Mouse (Mus musculus): ENCODE measurements around the gene Dclk1. TPM values are rescaled to one million over a fixed set of nuclear protein-coding genes. Genes with fewer than 3 reads are reported as not detected.

Gene Dclk1
- polyA plus RNA-seq, 1 experiment = 319 TPM

- DNase-seq (ENCODE audit: extremely low spot score in 1 of 2, low spot score in 1 of 2) = peak in 1 of 2 experiments; percentile 11
Measured at GRCm38 (mm10) chr3:55532175-55532973, 290.2 kb downstream of the Dclk1 start.

- DNase-seq (ENCODE audit: extremely low spot score in 1 of 2, low spot score in 1 of 2) = no peak
Measured at GRCm38 (mm10) chr3:55535591-55536200, 293.5 kb downstream of the Dclk1 start.

DNA sequence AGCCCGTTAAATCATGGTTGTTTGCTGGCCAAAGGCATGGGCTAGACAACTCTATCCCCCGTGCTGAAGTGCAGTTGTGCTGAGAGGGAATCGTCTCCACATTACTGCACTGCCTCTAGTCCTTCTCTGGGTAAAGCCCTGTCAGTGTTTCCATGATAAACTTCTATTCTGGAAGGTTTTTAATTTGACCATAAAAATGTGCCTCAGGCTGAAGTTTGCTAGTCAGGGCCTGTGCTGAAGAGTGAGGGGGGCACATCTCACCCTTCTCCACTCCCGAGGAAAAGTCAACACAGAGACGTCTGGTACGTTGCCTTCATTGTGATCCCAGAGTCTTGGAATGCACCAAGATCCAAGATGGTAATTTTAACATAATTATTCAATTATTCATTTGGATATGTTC, 294.7 kb downstream of the Dclk1 start:
- DNase-seq (ENCODE audit: extremely low spot score in 1 of 2, low spot score in 1 of 2) = no peak

GRCm38 (mm10) chr3:55537714-55538113, 295.6 kb downstream of the Dclk1 start:
- DNase-seq (ENCODE audit: extremely low spot score in 1 of 2, low spot score in 1 of 2) = no peak

DNA sequence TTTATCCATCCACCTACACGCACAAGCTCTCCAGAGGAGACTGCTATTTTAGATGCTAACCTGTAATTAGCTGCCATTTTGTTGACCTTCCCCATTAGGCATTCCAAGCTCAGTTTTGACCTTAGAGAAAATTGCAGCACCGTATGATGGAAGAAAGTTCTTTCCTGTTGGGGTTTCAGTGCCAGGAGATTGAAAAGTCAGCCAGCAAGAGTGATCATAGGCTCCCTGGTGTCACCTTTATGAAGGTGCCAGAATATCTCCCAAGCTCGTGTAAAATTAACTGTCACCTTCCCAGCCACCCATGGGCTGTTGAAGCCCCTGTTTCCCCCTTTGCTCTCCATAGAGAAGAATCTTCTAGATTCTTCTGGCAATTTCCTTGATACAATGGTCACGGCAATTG, 297.2 kb downstream of the Dclk1 start:
- peak in 1 of 2 experiments; percentile 23 for DNase-seq (ENCODE audit: extremely low spot score in 1 of 2, low spot score in 1 of 2)

GRCm38 (mm10) chr3:55539811-55540293, 297.7 kb downstream of the Dclk1 start:
- DNase-seq (ENCODE audit: extremely low spot score in 1 of 2, low spot score in 1 of 2) = peak in 1 of 2 experiments; percentile 49

DNA sequence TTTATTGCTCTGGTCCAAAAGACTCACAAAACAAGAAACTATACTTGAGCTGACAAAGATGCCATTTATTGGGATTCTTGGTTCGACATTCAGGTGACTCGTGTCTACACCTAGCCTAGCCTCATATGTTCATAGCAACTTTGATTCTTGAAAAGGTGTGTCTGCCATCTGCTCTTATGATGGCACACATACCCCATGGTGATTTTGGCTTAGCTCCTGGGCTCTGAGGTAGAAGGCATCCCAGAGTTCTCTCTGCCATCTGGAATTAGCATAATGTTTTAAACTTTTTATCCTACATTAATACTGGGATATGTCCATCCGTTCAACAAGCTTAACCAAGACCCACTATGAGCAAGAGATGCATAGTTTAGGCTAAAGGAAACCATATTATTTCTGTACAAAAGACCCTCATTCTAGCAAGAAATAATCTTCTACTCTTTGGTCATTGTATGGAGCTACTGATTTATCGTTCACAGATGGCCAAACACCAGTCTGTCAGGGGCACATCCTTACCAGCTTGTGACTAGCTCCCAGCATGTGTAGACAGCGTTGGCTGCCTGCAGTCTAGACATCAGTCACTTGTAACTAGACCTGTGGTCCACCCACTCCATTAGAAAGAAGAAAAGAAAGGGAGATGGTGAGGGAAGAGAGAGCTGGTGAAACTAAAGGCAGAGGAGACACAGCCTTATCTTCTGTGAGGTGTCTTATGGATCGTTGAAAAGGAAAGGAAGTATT, 298.4 kb downstream of the Dclk1 start:
- DNase-seq (ENCODE audit: extremely low spot score in 1 of 2, low spot score in 1 of 2) = peak in 1 of 2 experiments; percentile 23

GRCm38 (mm10) chr3:55541799-55542198, 299.6 kb downstream of the Dclk1 start:
- DNase-seq (ENCODE audit: extremely low spot score in 1 of 2, low spot score in 1 of 2) = peak in 1 of 2 experiments; percentile 9

DNA sequence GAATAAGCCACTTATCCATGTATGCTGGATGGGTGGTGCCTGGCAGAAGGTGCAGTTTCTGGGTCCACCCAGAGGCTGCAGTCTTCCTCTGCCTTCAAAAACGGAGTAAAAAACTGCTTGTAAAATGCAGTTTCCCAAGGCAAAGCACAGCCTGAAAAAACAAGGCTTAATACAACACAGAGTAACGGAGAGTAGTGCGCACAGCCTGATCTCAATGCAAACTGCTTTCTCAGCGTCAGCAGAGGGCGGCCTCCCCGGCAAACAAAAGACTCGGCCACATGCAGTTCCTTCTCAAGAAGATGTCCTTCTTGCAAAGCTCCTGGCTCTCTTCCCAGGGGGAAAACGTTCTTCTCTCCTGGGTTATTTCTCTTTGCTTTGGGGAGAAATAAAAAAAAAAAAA, 300.1 kb downstream of the Dclk1 start:
- peak in 1 of 2 experiments; percentile 83 for DNase-seq (ENCODE audit: extremely low spot score in 1 of 2, low spot score in 1 of 2)

DNA sequence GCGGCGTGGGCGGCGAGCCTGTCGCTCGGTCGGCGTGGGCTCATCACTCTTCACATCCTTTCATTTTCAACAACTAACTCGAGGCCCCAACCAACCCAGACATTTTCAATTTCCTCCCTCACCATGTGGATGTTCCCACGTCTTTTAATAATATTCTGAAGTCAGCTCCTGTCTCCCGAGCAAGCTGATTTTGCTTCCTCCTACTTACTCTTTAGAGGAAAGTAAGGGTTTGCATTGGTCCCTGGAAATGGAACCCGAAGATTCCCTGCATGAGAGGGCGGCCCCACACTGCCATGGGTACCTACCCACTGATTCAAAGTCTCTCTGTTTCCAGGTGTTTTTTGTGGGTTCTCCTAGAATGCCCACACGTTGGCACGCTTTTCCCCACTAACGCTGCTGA, 300.8 kb downstream of the Dclk1 start:
- peak in 1 of 2 experiments; percentile 71 for DNase-seq (ENCODE audit: extremely low spot score in 1 of 2, low spot score in 1 of 2)

DNA sequence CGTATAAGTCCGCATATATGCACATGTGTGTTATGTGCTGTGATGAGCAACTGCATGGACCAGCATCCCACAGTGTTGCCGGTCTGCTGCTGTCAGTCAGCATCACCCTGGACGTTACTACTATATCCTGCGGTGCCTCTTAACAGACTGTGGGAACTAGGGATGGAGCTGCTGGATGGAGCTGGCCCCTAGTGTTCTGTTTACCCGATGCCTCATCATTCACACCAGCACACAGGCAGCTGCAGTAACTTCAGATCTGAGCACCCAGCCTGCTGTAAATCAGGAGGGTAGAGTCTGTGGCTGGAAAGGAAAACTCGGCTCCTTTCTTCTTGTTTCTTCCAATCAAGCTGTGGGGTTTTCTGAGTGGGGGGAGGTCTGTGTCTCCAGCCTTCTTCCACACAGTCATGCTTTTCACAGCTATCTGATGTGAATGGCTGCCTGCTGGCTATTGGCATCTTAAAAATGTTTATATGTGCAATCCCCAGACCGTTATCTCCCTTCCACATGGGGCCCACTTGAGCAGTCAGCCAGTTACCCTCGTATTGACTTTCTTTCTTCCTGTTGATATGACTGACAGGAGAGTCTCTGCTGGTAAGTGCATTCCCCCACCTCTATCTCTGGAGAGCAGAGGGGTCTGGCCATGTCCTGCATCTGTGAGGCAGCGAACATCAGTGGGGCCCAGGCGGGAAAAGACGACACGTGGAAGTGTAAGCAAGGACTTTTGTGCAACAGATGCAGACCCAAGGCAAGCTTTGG, 301.9 kb downstream of the Dclk1 start:
- DNase-seq (ENCODE audit: extremely low spot score in 1 of 2, low spot score in 1 of 2) = no peak

GRCm38 (mm10) chr3:55545296-55545695, 303.1 kb downstream of the Dclk1 start:
- DNase-seq (ENCODE audit: extremely low spot score in 1 of 2, low spot score in 1 of 2) = no peak

DNA sequence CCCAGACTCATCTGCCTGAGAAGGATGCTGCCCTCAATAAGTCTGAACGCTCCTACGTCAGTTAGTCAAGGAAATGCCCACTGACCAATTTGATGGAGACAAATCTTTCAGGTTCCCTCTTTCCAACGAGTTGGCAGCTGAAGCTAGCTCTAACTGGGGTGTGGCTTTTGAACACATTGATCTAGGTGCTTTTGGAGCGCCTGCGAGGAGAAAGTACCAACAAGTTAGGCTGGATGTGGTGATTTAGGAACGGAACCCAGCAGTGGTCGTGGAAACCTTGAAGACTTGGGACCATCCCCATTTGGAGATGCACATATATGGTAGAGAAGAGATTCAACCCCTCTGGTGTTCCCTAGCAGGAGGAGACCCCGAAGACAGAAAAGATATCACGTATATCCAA, 303.8 kb downstream of the Dclk1 start:
- DNase-seq (ENCODE audit: extremely low spot score in 1 of 2, low spot score in 1 of 2) = no peak

DNA sequence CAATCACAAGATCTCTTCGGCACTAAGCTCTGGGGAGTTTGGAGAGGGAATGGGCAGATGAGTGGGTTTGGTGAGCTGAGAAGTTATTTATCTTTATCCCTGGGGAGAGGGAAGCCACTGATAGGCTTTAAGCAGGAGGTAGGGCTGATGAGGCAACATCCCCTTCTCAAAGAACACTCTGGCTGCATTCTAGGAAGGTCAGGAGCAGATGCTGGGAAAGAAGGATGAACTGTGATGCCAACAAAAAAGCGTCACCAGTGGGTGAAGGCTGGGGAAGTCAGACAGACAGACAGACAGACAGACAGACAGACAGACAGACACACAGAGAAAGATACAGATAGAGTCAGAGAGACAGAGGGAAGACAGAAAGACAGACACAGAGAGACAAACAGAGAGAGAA, 304.9 kb downstream of the Dclk1 start:
- DNase-seq (ENCODE audit: extremely low spot score in 1 of 2, low spot score in 1 of 2) = no peak

DNA sequence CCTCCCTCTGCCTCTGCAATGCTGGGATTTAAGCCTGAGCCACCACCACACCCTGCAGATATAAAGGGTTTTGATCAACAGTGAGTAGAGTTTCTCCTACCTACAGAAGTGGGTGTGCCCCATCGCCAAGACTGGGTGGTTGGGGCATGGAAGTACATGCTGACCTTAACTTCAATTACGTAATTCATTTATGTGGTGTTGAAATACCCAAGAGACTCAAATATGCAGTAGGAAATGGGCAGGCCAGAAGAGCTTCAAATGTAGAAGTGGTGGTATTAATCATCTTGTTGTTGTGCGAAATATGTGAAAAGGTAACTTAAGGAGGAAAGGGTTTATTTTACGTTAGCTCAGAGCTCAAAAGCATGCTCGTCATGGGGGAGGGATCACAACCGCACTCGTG, 307.2 kb downstream of the Dclk1 start:
- no peak for DNase-seq (ENCODE audit: extremely low spot score in 1 of 2, low spot score in 1 of 2)

DNA sequence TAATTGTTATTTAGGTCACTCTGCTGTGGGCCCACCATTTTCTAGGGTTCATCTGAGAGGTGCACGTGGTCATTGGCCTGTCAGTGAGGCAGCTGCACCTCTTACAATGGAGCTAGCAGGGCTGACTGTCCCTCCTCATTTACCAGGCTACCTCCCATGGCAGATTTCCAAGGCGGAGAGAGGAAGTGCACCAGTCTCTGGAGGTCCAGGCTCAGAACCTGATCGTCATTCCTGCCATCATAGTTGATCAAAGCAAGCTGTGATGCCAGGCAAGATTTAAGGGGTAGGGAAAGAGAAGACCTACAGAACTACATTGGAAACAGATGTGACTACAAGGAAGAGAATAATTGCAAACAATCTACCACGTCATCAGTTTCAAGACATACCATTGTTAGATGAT, 308.8 kb downstream of the Dclk1 start:
- no peak for DNase-seq (ENCODE audit: extremely low spot score in 1 of 2, low spot score in 1 of 2)

DNA sequence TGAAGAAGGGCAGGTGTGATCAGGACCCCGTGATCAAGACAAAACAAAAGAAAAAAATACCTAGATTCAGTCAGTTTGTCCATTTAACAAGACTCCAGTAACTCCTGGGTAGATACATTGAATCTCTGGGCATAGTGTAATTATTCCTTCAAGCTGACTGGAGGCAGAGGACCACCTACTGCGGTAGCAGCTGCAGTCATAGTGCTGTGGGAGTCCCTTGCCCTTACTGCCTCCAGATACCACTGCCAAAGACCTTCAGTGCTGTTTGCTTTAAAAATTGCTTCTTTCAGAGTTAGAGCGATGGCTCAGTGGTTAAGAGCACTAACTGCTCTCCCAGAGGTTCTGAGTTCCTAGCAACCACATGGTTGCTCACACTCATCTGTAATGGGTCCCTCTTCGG, 309.7 kb downstream of the Dclk1 start:
- DNase-seq (ENCODE audit: extremely low spot score in 1 of 2, low spot score in 1 of 2) = no peak

DNA sequence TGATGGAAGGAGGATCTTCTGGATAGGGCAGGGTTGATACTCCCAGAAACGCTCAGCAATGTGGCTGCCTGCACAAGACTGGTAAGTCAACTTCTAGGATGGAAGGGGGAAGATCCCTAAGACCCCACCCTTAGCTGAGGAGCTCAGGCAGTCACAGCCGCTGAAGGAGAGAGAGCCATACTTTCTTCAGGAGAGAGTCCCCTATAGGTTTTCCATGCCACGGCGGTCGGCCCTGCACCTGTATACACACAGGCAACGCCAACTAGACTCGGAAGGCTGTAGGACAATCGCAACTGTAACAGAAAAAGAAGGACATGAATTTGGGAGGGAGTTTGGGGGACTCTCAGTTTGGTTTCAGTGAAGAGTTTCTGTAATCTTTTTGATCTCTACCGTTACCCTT, 310.9 kb downstream of the Dclk1 start:
- no peak for DNase-seq (ENCODE audit: extremely low spot score in 1 of 2, low spot score in 1 of 2)

- DNase-seq (ENCODE audit: extremely low spot score in 1 of 2, low spot score in 1 of 2) = no peak
Measured at GRCm38 (mm10) chr3:55555848-55556247, 313.7 kb downstream of the Dclk1 start.

- DNase-seq (ENCODE audit: extremely low spot score in 1 of 2, low spot score in 1 of 2) = no peak
Measured at GRCm38 (mm10) chr3:55558570-55558969, 316.4 kb downstream of the Dclk1 start.

DNA sequence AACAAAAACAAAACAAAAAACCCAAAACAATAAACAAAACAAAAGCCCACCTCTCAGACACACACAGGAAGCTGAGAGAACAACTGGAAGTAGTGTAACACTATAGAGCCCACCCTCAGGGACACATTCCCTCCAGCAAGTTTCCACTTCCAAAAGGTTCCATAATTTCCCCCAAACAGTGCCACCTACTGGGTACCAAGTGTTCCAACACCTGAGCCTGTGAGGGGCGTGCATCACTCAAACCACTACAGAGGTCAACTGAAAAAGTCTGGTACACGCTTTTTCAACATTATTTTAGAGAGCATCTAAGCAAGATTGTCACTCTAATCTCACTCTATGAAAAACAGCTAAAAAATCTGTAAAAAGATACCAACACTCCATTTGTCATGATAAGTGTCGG, 325.3 kb downstream of the Dclk1 start:
- DNase-seq (ENCODE audit: extremely low spot score in 1 of 2, low spot score in 1 of 2) = no peak

All from frontal cortex, adult 2 months (tissue).